In genomic region chr6:41622661-41623060, GRCm38 (mm10) we compare ENCODE assay signal across 8 mouse cellular contexts. TPM values are rescaled to one million over a fixed set of nuclear protein-coding genes. Genes with fewer than 3 reads are reported as not detected.
DNase-seq lines count a peak whose midpoint lies in the region; ATAC-seq and TF ChIP-seq lines count a peak whose summit lies in the region.

No protein-coding gene starts in this region.

- H3K27ac ChIP-seq in left cerebral cortex, adult 2 months, result 0 out of 2 replicates have a peak overlapping the region, but pooled peaks have one; percentile 36

- intact Hi-C loops in left cerebral cortex, adult 2 months (cut with DNase I), result no loop called here

- TF ChIP-seq CTCF in left cerebral cortex, adult 2 months (IDR thresholded peaks at IDR 0.05), result peak; percentile 68

- ATAC-seq in common myeloid progenitor, adult 5-6 weeks (replicated peaks; ENCODE audit: low read depth, poor library complexity, severe bottlenecking), result peak; percentile 85
- ATAC-seq in cerebellum, adult (ENCODE audit: insufficient number of reproducible peaks, low FRiP score, low TSS enrichment), result no peak

- no peak overlapping the region for H3K4me3 ChIP-seq in left cerebral cortex, adult 2 months

- DNase-seq in adrenal gland, postnatal 14 days, result peak; percentile 19
- no peak for DNase-seq in adrenal gland, adult 8-10 months
- no peak for DNase-seq in left cerebral cortex, adult 2 months (ENCODE audit: extremely low spot score in 1 of 2, low spot score in 2 of 2)
- DNase-seq in left cerebral cortex, adult 8-10 months (ENCODE audit: low spot score in 2 of 2), result no peak
- peak; percentile 32 for DNase-seq in lung, postnatal 14 days
- peak; percentile 69 for DNase-seq in thymus, postnatal 14 days

RNA-seq across cellular contexts. Expression of gene Trpv6, which starts 13.5 kb away (rescaled TPM):
- not detected in 2 replicates for total RNA-seq in adrenal gland, postnatal 14 days (2021)
- under 1 TPM in 1 of 4 experiments, not detected in 3; 0.11 TPM for total RNA-seq in adrenal gland, adult 8-10 months (2022)
- 1 to 10 TPM; 1.9 to 2.5 TPM for total RNA-seq in left cerebral cortex, adult 2 months (2021)
- total RNA-seq in left cerebral cortex, adult 8-10 months (2022), result 1 to 10 TPM; 2.3 to 2.8 (median 2.6) TPM
- total RNA-seq in common myeloid progenitor, adult 5-6 weeks (2017), result not detected in 2 replicates

RNA-seq across cellular contexts. Expression of gene Ephb6, which starts 17.4 kb away (rescaled TPM):
- 13.5 and 15.7 TPM in 2 replicates for total RNA-seq in adrenal gland, postnatal 14 days (2021)
- 10 to 100 TPM in 2 of 4 experiments, 1 to 10 TPM in 2; 7.0 to 13.7 (median 11.0) TPM for total RNA-seq in adrenal gland, adult 8-10 months (2022)
- 100 to 1,000 TPM; 118 to 130 TPM for total RNA-seq in left cerebral cortex, adult 2 months (2021)
- 100 to 1,000 TPM; 120 to 138 (median 128) TPM for total RNA-seq in left cerebral cortex, adult 8-10 months (2022)
- 3.2 and 6.5 TPM in 2 replicates for total RNA-seq in common myeloid progenitor, adult 5-6 weeks (2017)

RNA-seq across cellular contexts. Expression of gene Trpv5, which starts 57.9 kb away (rescaled TPM):
- total RNA-seq in adrenal gland, postnatal 14 days (2021), result not detected in 2 replicates
- not detected for total RNA-seq in adrenal gland, adult 8-10 months (2022)
- not detected for total RNA-seq in left cerebral cortex, adult 2 months (2021)
- not detected for total RNA-seq in left cerebral cortex, adult 8-10 months (2022)
- not detected in 2 replicates for total RNA-seq in common myeloid progenitor, adult 5-6 weeks (2017)

Comparison
In these comparisons a context has a peak if more than half of its experiments do, and no peak if none do; other contexts are left out.
1. DNase-seq: peak in adrenal gland, postnatal 14 days (single experiment), lung, postnatal 14 days (single experiment) and thymus, postnatal 14 days (single experiment); none in adrenal gland, adult 8-10 months (single experiment), left cerebral cortex, adult 2 months (0 of 2) and left cerebral cortex, adult 8-10 months (0 of 2).